Mouse (Mus musculus): ENCODE results near the gene Sash1.

Sash1 gene

DNA sequence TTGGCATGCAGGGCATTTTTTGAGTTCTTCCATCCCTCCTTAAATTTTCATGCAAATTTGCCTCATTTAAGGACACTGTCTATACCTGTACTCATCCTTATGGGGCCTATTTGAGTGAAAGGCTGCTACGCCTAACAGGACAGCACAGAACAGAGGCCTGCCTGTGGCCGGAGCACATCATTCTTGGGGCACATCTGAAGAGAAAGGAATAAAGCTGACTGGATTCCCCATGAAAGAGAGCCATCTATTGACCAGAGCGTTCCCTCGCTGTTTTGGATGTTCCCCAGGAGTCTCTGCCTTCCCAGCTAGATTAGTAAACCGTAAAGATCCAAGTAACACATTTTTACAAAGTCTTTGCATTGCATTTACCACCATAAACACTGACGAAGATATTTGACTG is 203.5 kb downstream of the Sash1 start:
- no peak for DNase-seq (ENCODE audit: low spot score)

DNA sequence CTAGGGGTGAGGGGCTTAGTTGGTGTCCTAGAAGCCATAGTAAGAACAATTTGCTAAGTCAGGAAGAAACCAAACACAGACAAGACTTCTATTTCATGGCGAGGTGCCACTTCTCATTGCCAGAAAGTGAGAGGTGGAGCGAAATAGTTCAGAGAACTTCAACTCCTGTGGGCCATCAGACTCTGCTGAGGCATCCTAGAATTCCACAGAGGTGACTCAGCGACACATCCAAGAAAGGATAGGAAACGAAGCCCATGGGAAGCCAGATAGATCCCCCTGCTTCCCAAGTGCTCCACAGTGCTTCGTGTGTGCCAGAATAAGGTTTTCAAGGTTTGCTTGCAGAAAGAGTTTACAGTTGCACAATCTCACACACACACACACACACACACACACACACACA is 209.1 kb downstream of the Sash1 start:
- DNase-seq (ENCODE audit: low spot score), result no peak

Measured in ovary, postnatal 10 days (tissue).